Mouse (Mus musculus) lung, embryonic 14.5 days (tissue): Measurements from ENCODE around the gene Morn3. TPM values are rescaled to one million over a fixed set of nuclear protein-coding genes. Genes with fewer than 3 reads are reported as not detected.

Source experiments
- ATAC-seq: fragments of 200-750 bp; cut with Nextera tagmentation; 2 replicates; pipeline ENCODE4 v1.8.0; 2017; ENCODE audit warnings: mild to moderate bottlenecking, moderate TSS enrichment, moderate library complexity; ENCODE audit not compliant: insufficient read depth
- DNase-seq: peaks from one replicate; pipeline ENCODE4 v3.0.0-alpha.2; 2015
- H3K27ac ChIP-seq: fragments of 300-500 bp; sonication (generic); 2 replicates; pipeline ENCODE4 v1.5.1; 2014; ENCODE audit warnings: low read depth, mild to moderate bottlenecking, moderate library complexity
- H3K27me3 ChIP-seq: fragments of 300-500 bp; sonication (generic); 2 replicates; pipeline ENCODE4 v1.6.1; 2014; ENCODE audit warnings: low read length, control low read depth; ENCODE audit not compliant: insufficient read depth
- H3K36me3 ChIP-seq: fragments of 300-500 bp; sonication (generic); 2 replicates; pipeline ENCODE4 v1.6.1; 2014; ENCODE audit warnings: control low read depth; ENCODE audit not compliant: insufficient read depth
- H3K4me1 ChIP-seq: fragments of 300-500 bp; sonication (generic); 2 replicates; pipeline ENCODE4 v1.6.1; 2014; ENCODE audit warnings: antibody characterized with exemption, control low read depth; ENCODE audit not compliant: insufficient read depth
- H3K4me2 ChIP-seq: fragments of 300-500 bp; sonication (generic); 2 replicates; pipeline ENCODE4 v1.6.1; 2014; ENCODE audit warnings: mild to moderate bottlenecking
- H3K4me3 ChIP-seq: fragments of 300-500 bp; sonication (generic); 2 replicates; pipeline ENCODE4 v1.5.1; 2014; ENCODE audit warnings: low read depth, low read length
- H3K9ac ChIP-seq: fragments of 300-500 bp; sonication (generic); 2 replicates; pipeline ENCODE4 v1.6.1; 2014
- H3K9me3 ChIP-seq: fragments of 300-500 bp; sonication (generic); 2 replicates; pipeline ENCODE4 v1.6.1; 2016; ENCODE audit warnings: low read depth, low read length, control low read depth
- CTCF ChIP-seq: IDR thresholded peaks from 2 replicates; pipeline ENCODE4 v1.5.1; 2016; ENCODE audit warnings: antibody characterized with exemption, low read depth
- WGBS: fragments of 180-500 bp; shearing (Covaris S2); extraction: QIAGEN DNeasy Blood & Tissue Kit; methylation state at CpG from one replicate; pipeline ENCODE4 v1.1.7; 2014; 5-methylcytosine and 5-hydroxymethylcytosine counted together
- polyA plus RNA-seq: library from polyadenylated mRNA; unstranded; fragments of >200 nt; fragmentation: Nextera tagmentation; extraction: Ambion mirVana; gene quantifications from 2 replicates; pipeline ENCODE4 v1.2.1, GENCODE M21; 2014

The Morn3 gene
- polyA plus RNA-seq, 1 experiment from 2014 or later: not detected

GRCm38 (mm10) chr5:122997205-122998204 lies 49.3 kb downstream of the Morn3 start:
- H3K9ac ChIP-seq: no peak overlapping the region
- no peak for TF ChIP-seq CTCF
- no peak overlapping the region for H3K4me2 ChIP-seq
- no peak overlapping the region for H3K4me3 ChIP-seq
- no peak for ATAC-seq
- H3K36me3 ChIP-seq: no peaks in the 10 kb centered on the region
- H3K9me3 ChIP-seq: no peaks in the 10 kb centered on the region
- H3K27ac ChIP-seq: no peak overlapping the region
- DNase-seq: no peak
- peaks cover 2% of the 10 kb centered on the region; the same call in 1 of the 2 replicates for H3K4me1 ChIP-seq
- 82% methylated on average over 18 of the region's 18 CpGs for WGBS
- no peaks in the 10 kb centered on the region for H3K27me3 ChIP-seq

- 0 out of 2 replicates have a peak overlapping the region, but pooled peaks have one; percentile 25 for H3K9ac ChIP-seq
- no peaks in the 10 kb centered on the region for H3K27me3 ChIP-seq
- no peak for ATAC-seq
Observed at GRCm38 (mm10) chr5:122994910-122995309, 51.9 kb downstream of the Morn3 start.

DNA sequence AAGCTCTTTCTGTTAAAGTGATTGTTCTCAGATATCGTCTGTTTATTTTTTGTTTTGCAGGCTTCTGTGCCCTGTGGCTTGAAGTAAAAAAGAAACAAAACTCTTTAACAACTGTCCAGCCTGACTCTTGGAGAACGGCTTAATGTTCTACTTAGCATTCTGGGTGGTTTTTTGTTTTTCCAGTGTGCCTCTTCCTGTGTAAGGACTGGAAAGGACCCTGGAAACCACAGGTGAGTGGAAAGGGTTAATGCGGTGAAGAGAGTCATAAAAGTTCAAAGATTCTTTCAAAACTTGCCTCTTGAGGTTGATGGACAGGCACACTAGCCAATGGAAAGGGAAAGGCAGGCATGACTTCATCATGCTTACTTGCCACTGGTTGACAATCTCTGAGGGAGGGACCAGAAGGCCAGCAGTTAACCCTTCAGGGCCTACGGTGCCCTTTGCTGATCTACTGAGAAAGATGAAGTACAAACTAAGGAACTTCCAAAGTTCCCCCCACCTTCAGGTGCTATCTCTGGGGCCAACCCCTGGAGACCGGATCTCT lies 52.4 kb downstream of the Morn3 start:
- DNase-seq (peak; percentile 98), ATAC-seq (peak; percentile 93)
- Histone ChIP-seq H3K4me1 (peaks cover 5% of the 10 kb centered on the region), H3K27ac (peak overlapping the region; percentile 73), H3K4me3 (peak overlapping the region; percentile 6; the same call in 1 of the 2 replicates), H3K9ac (no peak overlapping the region), H3K4me2 (peak overlapping the region; percentile 52), H3K36me3 (no peaks in the 10 kb centered on the region), H3K27me3 (no peaks in the 10 kb centered on the region), H3K9me3 (no peaks in the 10 kb centered on the region)
- no peak for TF ChIP-seq CTCF
- WGBS: 5% methylated on average over 5 of the region's 5 CpGs

More at GRCm38 (mm10) chr5:122994910-122995309, 51.9 kb downstream of the Morn3 start:
- no peaks in the 10 kb centered on the region for H3K36me3 ChIP-seq
- no peak overlapping the region for H3K4me3 ChIP-seq
- H3K9me3 ChIP-seq: no peaks in the 10 kb centered on the region
- no peak for TF ChIP-seq CTCF
- WGBS: 0% methylated on average over 1 of the region's 1 CpGs
- H3K27ac ChIP-seq: 0 out of 2 replicates have a peak overlapping the region, but pooled peaks have one; percentile 73
- H3K4me1 ChIP-seq: peaks cover 5% of the 10 kb centered on the region
- no peak for DNase-seq
- peak overlapping the region; percentile 52 for H3K4me2 ChIP-seq

- peak overlapping the region; percentile 52 for H3K4me2 ChIP-seq
- no peaks in the 10 kb centered on the region for H3K27me3 ChIP-seq
- H3K9me3 ChIP-seq: no peaks in the 10 kb centered on the region
- H3K9ac ChIP-seq: no peak overlapping the region
- H3K27ac ChIP-seq: peak overlapping the region; percentile 73
- H3K4me1 ChIP-seq: peaks cover 5% of the 10 kb centered on the region
- peak overlapping the region; percentile 6; the same call in 1 of the 2 replicates for H3K4me3 ChIP-seq
- DNase-seq (no peak), ATAC-seq (no peak)
- no peak for TF ChIP-seq CTCF
- no peaks in the 10 kb centered on the region for H3K36me3 ChIP-seq
- WGBS: 34% methylated on average over 2 of the region's 2 CpGs
Observed at GRCm38 (mm10) chr5:122993811-122994210, 53.0 kb downstream of the Morn3 start.

DNA sequence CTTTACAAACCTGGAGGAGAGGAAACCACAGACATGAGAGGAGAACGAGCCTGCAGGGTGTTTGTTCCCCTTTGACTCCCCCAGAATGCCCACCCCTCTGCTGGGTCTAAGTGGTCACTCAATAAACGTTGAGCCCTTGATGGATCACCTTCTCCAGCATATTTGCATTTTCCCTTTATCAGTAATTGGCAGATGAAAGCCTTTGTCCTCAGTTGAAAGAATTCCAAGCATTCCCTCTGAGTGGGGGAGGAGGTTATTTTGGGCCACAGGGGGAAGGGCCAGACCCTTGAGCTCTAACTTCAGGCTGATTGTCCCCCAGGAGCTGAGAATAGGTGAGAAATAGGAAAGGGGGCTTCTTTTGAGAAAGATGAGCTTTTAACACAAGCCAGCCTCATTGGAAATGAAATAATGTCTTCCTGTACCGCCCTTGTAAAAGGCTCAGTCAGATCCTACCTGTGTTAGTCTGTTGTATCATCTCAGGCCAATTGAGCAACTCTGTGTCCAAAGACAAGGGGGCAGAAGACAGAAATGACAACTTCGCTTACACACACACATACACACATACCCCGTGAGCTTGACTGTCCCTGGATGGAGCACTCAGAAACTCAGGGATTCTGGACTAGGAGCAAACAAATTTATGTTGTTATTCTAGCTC lies 55.3 kb downstream of the Morn3 start:
- peaks cover 5% of the 10 kb centered on the region for H3K4me1 ChIP-seq
- 0 out of 2 replicates have a peak overlapping the region, but pooled peaks have one; percentile 28 for H3K9ac ChIP-seq
- H3K4me2 ChIP-seq: peak overlapping the region; percentile 100
- no peak for TF ChIP-seq CTCF
- DNase-seq: peak; percentile 56
- no peaks in the 10 kb centered on the region for H3K9me3 ChIP-seq
- no peaks in the 10 kb centered on the region for H3K27me3 ChIP-seq
- H3K36me3 ChIP-seq: no peaks in the 10 kb centered on the region
- peak overlapping the region; percentile 67; the same call in 1 of the 2 replicates for H3K4me3 ChIP-seq
- no peak for ATAC-seq
- peak overlapping the region; percentile 59 for H3K27ac ChIP-seq
- 18% methylated on average over 5 of the region's 5 CpGs for WGBS

DNA sequence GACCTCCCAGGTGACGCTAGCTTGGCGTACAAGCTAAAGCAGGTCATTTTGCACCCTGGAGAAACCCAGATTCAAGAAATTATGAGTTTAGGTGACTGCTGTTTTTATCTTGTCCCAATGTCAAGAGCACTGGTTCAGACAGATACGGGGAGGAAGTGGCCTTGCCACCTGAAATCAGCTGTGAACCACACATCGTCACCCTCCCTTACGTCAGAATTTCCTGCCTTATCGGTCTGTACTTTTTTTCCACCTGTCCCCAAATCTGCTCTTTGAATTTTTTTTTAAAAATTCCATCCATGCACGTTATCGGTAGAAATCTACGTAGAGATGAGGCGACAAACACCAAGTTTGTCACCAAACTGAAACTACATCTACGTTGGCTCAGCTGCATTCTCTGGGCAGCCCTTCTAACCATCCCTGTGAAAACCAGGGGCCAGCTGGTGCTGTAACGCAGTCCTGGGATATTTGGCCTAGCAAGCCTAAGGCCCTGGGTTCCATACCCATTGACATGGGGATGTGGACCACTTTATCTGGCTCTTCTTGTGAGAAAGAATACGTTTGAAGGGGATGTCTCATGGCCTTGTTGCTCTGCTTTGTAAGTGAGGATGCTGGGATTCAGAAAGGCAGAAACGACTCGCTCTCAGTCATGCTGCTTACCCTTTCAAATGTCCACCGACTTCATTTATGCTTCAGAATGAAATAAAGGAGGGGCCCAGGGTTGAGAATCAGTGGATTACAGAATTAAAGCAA lies 56.2 kb downstream of the Morn3 start:
- no peak for DNase-seq
- Histone ChIP-seq H3K4me3 (peak overlapping the region; percentile 67), H3K27me3 (no peaks in the 10 kb centered on the region), H3K36me3 (no peaks in the 10 kb centered on the region), H3K4me2 (peak overlapping the region; percentile 100), H3K9me3 (no peaks in the 10 kb centered on the region), H3K4me1 (peaks cover 5% of the 10 kb centered on the region), H3K27ac (peak overlapping the region; percentile 88), H3K9ac (peak overlapping the region; percentile 79)
- 21% methylated on average over 16 of the region's 16 CpGs for WGBS
- no peak for TF ChIP-seq CTCF
- ATAC-seq: no peak
